Mouse (Mus musculus): ENCODE data around the gene Dpf3.

Gene Dpf3

DNA sequence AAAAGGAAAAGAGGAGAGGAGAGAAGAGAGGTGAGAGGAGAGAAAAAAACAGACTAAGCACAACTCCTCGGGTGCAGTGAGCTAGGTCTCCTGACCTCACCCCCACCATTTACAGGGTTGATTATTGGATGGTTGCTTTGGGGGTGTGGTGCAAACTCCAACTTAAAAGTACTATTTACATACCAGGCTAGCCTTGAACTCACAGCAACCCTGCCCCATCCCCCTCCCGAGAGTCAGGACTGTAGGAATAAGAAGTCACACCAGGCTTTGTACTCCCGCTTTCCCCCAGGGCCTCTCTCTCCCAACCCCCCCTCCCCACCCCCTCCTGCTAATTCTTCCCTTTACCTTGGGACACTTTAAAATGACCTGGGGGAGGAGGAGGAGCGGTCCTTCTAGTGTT, 8.8 kb upstream of the Dpf3 start:
- DNase-seq (ENCODE audit: low read depth), result no peak

DNA sequence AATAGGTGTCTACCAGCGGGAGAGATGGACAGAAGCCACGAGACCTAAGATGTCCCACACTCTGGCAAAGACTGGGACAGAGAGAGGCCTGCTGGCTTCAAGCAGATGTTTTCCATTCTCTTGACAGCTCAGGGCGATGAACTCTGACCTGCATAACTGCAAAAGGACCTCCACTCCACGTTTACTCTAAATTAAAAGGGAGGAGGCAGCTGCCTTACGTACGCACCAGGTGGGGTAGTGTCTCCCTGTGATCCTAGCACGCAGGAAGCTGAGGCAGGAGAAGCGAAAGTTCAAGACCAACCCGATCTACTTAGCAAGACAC, 8.4 kb upstream of the Dpf3 start:
- no peak for DNase-seq (ENCODE audit: low read depth)

GRCm38 (mm10) chr12:83495248-83495960, 7.9 kb upstream of the Dpf3 start:
- DNase-seq (ENCODE audit: low read depth), result no peak

DNA sequence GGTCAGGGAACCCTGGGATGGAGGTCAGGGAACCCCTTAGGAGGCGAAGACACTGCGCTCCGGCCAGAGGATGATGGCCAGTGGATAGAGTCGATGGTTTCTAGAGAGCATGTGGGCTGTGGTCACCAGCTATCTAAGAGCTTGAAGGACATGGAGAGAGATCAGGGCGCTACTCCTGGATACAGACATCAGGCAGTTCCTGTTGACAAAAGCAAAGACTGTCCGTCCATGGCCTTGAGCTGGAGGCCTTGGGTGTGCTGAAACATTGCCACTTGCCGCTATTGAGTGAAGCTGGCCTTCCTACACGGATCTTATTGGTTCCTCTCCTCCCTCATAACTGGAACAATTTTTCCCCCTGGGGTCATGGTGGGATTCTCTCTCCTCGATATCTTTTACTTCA, 6.7 kb upstream of the Dpf3 start:
- DNase-seq (ENCODE audit: low read depth), result no peak

DNA sequence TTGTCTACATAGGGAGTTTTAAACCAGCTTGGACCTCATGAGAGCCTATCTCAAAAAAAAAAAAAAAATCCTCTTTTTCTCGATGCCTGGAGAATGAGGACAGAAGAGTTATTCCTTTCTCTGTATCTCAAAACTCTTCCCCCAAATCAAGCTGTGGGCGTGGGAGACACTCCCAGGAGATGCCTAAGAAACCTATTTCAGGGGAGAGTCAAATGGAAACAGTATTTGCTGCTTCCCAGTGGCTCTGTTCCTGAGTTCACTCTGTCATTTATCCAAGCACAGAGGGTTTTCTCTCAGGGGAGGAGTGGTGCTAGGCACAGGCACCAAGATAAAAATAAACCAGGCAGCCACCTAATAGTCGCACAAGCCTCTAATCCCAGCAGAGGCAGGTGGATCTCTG, 5.3 kb upstream of the Dpf3 start:
- DNase-seq (ENCODE audit: low read depth), result no peak

- peak; percentile 62 for DNase-seq (ENCODE audit: low read depth)
Observed at GRCm38 (mm10) chr12:83491609-83492008, 4.1 kb upstream of the Dpf3 start.

DNA sequence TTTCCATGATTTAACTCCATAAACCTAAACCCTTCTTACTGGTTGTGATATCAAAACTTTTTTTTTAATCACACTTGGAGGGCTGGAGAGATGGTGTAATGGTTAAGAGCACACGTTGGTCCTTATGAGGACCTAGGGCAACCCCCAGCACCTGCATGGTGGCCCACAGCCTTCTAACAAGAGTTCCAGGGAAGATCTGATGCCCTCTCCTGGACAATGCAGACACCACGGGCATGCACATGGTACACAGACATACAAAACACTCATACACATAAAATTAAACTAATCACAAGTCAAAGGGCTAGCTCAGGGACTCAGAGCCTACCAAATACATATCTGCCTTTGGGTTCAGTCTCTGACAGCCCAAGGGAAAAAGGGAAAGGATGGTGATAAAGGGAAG, 2.2 kb upstream of the Dpf3 start:
- peak; percentile 18 for DNase-seq (ENCODE audit: low read depth)

GRCm38 (mm10) chr12:83488211-83488941, 860 bp upstream of the Dpf3 start:
- peak; percentile 51 for DNase-seq (ENCODE audit: low read depth)

- DNase-seq (ENCODE audit: low read depth), result peak; percentile 56
Observed at GRCm38 (mm10) chr12:83486671-83487461, 650 bp downstream of the Dpf3 start.

DNA sequence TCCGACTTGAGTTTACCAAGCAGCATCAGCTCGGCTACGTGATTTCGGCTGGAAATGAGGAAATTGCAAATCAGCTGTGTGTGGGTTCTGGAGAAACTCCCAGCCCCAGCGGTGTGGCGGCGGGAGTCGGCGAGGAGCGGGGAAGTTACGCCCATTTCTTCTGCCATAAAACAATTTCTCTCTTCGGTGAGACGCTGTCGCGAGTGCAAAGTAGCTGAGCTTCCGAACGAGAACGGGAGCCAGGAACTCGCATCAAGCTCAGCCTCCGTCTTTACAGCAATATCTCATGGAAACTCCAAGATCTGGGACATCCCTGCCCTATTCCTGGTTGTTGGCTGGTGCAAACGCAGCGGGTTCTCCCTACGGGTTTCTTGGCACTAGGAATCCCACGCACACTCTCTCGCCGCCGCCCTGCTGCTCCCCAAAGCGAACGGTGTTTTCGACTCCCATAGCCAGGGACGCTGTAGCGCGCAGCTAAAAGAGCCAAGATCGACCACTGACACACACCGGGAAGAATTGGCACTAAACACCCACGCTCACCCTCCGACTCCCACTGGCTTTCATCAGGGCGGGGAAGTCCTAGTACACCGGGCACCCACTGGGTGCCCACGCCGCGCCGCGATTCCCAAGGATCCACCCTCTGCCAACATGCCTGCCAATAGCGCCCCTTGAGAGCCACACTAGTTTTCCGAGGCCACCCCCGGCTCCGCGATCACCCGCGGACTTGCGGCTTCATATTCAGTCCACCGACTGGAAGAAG, 1.4 kb downstream of the Dpf3 start:
- peak; percentile 47 for DNase-seq (ENCODE audit: low read depth)

DNA sequence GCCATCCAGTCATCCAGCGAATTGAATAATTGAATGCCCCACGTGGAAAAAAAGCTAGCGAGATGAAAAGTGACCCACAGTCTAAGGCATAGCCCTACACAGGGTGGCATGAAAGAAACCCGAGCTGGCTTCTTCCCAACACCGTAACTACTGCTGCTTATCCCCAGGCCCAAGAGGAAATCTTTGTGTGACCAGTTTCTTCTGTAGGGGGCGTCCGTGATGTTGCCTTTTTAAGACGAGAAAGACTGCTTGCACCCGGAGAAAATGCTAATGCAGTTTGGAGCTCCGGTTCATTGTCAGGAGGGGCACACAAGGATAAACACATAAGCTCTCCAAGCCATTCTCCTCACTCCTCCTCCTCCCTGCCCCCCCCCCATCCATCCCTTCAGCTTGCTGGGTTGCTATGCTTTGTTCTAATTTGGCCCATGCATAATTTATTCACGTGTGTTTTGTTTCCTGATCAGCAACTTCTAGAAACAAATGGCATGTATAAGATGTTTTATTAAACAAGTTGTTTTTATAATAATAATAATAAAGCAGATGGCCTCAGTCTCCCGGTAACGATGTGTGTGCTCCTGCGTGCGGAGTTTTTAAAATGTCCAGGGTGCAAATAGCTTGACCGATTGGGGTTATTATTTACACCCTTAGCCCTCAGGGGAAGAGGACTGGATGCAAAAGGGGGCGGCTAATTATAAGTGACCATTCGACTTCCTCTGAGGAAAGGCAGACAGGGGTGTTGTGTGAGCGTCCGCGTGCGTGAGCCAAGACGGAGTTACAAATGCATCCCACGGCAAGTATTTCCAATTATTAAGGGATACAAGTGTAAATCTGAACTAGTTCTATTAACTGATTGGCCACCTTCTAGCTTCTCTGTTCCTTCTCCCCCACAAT, 2.4 kb downstream of the Dpf3 start:
- peak; percentile 32 for DNase-seq (ENCODE audit: low read depth)

GRCm38 (mm10) chr12:83483653-83484052, 3.9 kb downstream of the Dpf3 start:
- DNase-seq (ENCODE audit: low read depth), result no peak

DNA sequence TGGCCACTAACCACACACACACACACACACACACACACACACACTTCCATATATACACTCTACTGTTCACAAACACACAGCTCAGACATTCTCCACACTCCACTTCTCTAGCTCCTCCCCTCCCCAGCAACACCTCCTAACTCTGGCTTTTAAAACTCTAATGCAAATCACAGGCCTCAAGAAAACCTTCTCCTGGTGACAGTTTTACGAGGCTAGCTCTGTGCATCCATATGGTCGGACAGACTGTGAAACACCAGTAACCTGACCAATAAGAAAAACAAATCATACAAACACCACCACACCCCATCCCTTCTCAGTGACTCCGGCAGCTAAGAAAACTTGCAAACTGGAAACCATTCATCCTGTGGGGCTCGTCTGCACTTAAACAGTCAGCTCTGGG, 6.1 kb downstream of the Dpf3 start:
- DNase-seq (ENCODE audit: low read depth), result no peak

- DNase-seq (ENCODE audit: low read depth), result no peak
Observed at GRCm38 (mm10) chr12:83479818-83480401, 7.6 kb downstream of the Dpf3 start.

- no peak for DNase-seq (ENCODE audit: low read depth)
Observed at GRCm38 (mm10) chr12:83479140-83479539, 8.4 kb downstream of the Dpf3 start.

GRCm38 (mm10) chr12:83476277-83476676, 11.2 kb downstream of the Dpf3 start:
- no peak for DNase-seq (ENCODE audit: low read depth)

GRCm38 (mm10) chr12:83475419-83475818, 12.1 kb downstream of the Dpf3 start:
- no peak for DNase-seq (ENCODE audit: low read depth)

DNA sequence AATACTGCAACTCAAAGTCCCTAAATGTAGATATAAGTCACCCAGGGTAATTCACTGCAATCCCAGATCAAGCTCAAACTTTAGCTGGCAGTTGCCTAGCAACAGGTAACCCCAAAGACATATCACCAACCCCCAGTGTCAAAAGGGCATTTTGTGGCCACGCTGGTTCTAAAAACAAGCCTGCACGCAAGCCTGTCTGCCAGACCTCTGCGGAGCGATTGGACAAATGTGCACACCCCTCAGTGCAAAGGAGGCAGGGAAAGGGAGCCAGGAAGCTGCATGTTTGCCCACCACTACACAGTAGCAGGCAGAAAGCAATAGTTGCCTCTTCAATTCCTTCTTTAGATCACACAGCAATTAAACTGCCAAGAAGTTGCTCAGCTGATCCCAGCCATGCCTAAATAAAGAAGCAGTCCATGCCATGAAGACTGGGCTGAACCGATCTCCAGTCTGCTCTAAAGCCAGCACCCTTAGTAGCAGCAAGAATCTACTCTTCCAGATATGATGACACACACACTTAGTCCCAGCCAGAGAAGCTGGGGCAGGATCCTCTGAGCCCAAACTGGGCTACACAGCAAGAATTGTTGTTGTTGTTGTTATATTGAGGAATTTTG, 13.4 kb downstream of the Dpf3 start:
- DNase-seq (ENCODE audit: low read depth), result no peak

- no peak for DNase-seq (ENCODE audit: low read depth)
Observed at GRCm38 (mm10) chr12:83471760-83472159, 15.8 kb downstream of the Dpf3 start.

GRCm38 (mm10) chr12:83470085-83470484, 17.4 kb downstream of the Dpf3 start:
- DNase-seq (ENCODE audit: low read depth), result no peak

Data from induced T-regulatory cell, adult 2 months (primary cell).